Mouse (Mus musculus) macrophage (primary cell): ENCODE data around the gene Fam117a. TPM values are rescaled to one million over a fixed set of nuclear protein-coding genes. Genes with fewer than 3 reads are reported as not detected.

Source experiments
- H3K27ac ChIP-seq: fragments of 350-480 bp; formaldehyde crosslinking; 2 replicates; pipeline ENCODE4 v1.9.0; 2021
- H3K36me3 ChIP-seq: fragments of 350-480 bp; formaldehyde crosslinking; 2 replicates; pipeline ENCODE4 v1.9.0; 2021; ENCODE audit errors: inconsistent target
- H3K4me3 ChIP-seq: fragments of 350-480 bp; formaldehyde crosslinking; 2 replicates; pipeline ENCODE4 v1.9.0; 2021; ENCODE audit errors: inconsistent target
- H3K79me2 ChIP-seq: fragments of 350-480 bp; formaldehyde crosslinking; 2 replicates; pipeline ENCODE4 v1.9.0; 2021; ENCODE audit errors: inconsistent target
- WGBS: methylation state at CpG from one replicate; pipeline ENCODE4 v1.1.7; 2026; ENCODE audit warnings: inconsistent platforms; ENCODE audit not compliant: missing documents; 5-methylcytosine and 5-hydroxymethylcytosine counted together
- polyA plus RNA-seq: library from polyadenylated mRNA; stranded (reverse); fragments of 250-400 nt; gene quantifications from 3 replicates; pipeline ENCODE4 v1.2.4, GENCODE M21; 2018; ENCODE audit warnings: inconsistent platforms

The Fam117a gene
- polyA plus RNA-seq, 1 experiment from 2014 or later, result 3.5 TPM

- H3K36me3 ChIP-seq, result peaks cover 25% of the 10 kb centered on the region; the same call in 1 of the 2 replicates
- no peak overlapping the region for H3K4me3 ChIP-seq
- peaks cover 25% of the 10 kb centered on the region for H3K79me2 ChIP-seq
- peak overlapping the region; percentile 94 for H3K27ac ChIP-seq
- WGBS, result 39% methylated on average over 9 of the region's 9 CpGs
These were observed 47.1 kb downstream of the Fam117a start for GRCm38 (mm10) chr11:95384004-95384318.

- 1% methylated on average over 34 of the region's 42 CpGs for WGBS
- peak within 1 kb of the TSS; percentile 100 for H3K4me3 ChIP-seq
- H3K27ac ChIP-seq, result peak within 1 kb of the TSS; percentile 94
- H3K36me3 ChIP-seq, result peaks cover 30% of the 10 kb centered on the region; the same call in 1 of the 2 replicates
- peaks cover 25% of the 10 kb centered on the region for H3K79me2 ChIP-seq
These were observed 47.6 kb downstream of the Fam117a start, which contains the start of gene Slc35b1 for GRCm38 (mm10) chr11:95384319-95384972. Slc35b1 (plus strand) TSS chr11:95384692.

- Histone ChIP-seq H3K79me2 (peaks cover 25% of the 10 kb centered on the region), H3K36me3 (peaks cover 35% of the 10 kb centered on the region), H3K27ac (peak overlapping the region; percentile 94), H3K4me3 (peak overlapping the region; percentile 100)
- WGBS, result 0% methylated on average over 14 of the region's 14 CpGs
These were observed 48.1 kb downstream of the Fam117a start for GRCm38 (mm10) chr11:95384973-95385320.

GRCm38 (mm10) chr11:95387354-95387753 is 50.5 kb downstream of the Fam117a start:
- H3K79me2 ChIP-seq, result peaks cover 25% of the 10 kb centered on the region
- 91% methylated on average over 7 of the region's 7 CpGs for WGBS
- H3K36me3 ChIP-seq, result peaks cover 52% of the 10 kb centered on the region
- no peak overlapping the region for H3K27ac ChIP-seq
- no peak overlapping the region for H3K4me3 ChIP-seq

GRCm38 (mm10) chr11:95389006-95389405 is 52.2 kb downstream of the Fam117a start:
- Histone ChIP-seq H3K27ac (no peak overlapping the region), H3K4me3 (no peak overlapping the region), H3K36me3 (peaks cover 54% of the 10 kb centered on the region), H3K79me2 (peaks cover 25% of the 10 kb centered on the region)
- 79% methylated on average over 3 of the region's 3 CpGs for WGBS

GRCm38 (mm10) chr11:95390420-95390819 is 53.6 kb downstream of the Fam117a start:
- peaks cover 18% of the 10 kb centered on the region for H3K79me2 ChIP-seq
- WGBS, result 79% methylated on average over 6 of the region's 6 CpGs
- H3K4me3 ChIP-seq, result no peak overlapping the region
- peaks cover 54% of the 10 kb centered on the region for H3K36me3 ChIP-seq
- no peak overlapping the region for H3K27ac ChIP-seq

GRCm38 (mm10) chr11:95391201-95391600 is 54.4 kb downstream of the Fam117a start:
- Histone ChIP-seq H3K27ac (no peak overlapping the region), H3K36me3 (peaks cover 54% of the 10 kb centered on the region), H3K79me2 (peaks cover 11% of the 10 kb centered on the region), H3K4me3 (no peak overlapping the region)
- 97% methylated on average over 4 of the region's 4 CpGs for WGBS

GRCm38 (mm10) chr11:95391743-95392142 is 54.9 kb downstream of the Fam117a start:
- Histone ChIP-seq H3K27ac (no peak overlapping the region), H3K36me3 (peaks cover 54% of the 10 kb centered on the region), H3K4me3 (no peak overlapping the region), H3K79me2 (peaks cover 5% of the 10 kb centered on the region; the same call in 1 of the 2 replicates)
- WGBS, result 84% methylated on average over 3 of the region's 5 CpGs

- no peak overlapping the region for H3K4me3 ChIP-seq
- H3K79me2 ChIP-seq, result peaks cover under 1% of the 10 kb centered on the region; the same call in 1 of the 2 replicates
- 79% methylated on average over 7 of the region's 7 CpGs for WGBS
- H3K36me3 ChIP-seq, result peaks cover 51% of the 10 kb centered on the region
- H3K27ac ChIP-seq, result no peak overlapping the region
These were observed 55.4 kb downstream of the Fam117a start for GRCm38 (mm10) chr11:95392223-95392667.

GRCm38 (mm10) chr11:95392708-95393499 is 56.1 kb downstream of the Fam117a start:
- Histone ChIP-seq H3K4me3 (no peak overlapping the region), H3K79me2 (no peaks in the 10 kb centered on the region), H3K36me3 (peaks cover 44% of the 10 kb centered on the region), H3K27ac (no peak overlapping the region)
- WGBS, result 91% methylated on average over 11 of the region's 11 CpGs

GRCm38 (mm10) chr11:95393500-95393816 is 56.6 kb downstream of the Fam117a start:
- Histone ChIP-seq H3K27ac (no peak overlapping the region), H3K4me3 (no peak overlapping the region), H3K79me2 (no peaks in the 10 kb centered on the region), H3K36me3 (peaks cover 38% of the 10 kb centered on the region)
- WGBS, result 75% methylated on average over 5 of the region's 5 CpGs

- 69% methylated on average over 5 of the region's 5 CpGs for WGBS
- Histone ChIP-seq H3K79me2 (no peaks in the 10 kb centered on the region), H3K27ac (no peak overlapping the region), H3K4me3 (no peak overlapping the region), H3K36me3 (peaks cover 33% of the 10 kb centered on the region)
These were observed 57.3 kb downstream of the Fam117a start for GRCm38 (mm10) chr11:95394112-95394511.

- Histone ChIP-seq H3K79me2 (no peaks in the 10 kb centered on the region), H3K36me3 (peaks cover 10% of the 10 kb centered on the region; the same call in 1 of the 2 replicates), H3K4me3 (no peak overlapping the region), H3K27ac (no peak overlapping the region)
- WGBS, result 75% methylated on average over 1 of the region's 1 CpGs
These were observed 59.7 kb downstream of the Fam117a start for GRCm38 (mm10) chr11:95396548-95396947.

GRCm38 (mm10) chr11:95397843-95398835 is 61.3 kb downstream of the Fam117a start:
- Histone ChIP-seq H3K79me2 (no peaks in the 10 kb centered on the region), H3K4me3 (no peak overlapping the region), H3K27ac (no peak overlapping the region), H3K36me3 (no peaks in the 10 kb centered on the region)
- 66% methylated on average over 14 of the region's 14 CpGs for WGBS
